Mouse (Mus musculus): ENCODE results near the gene Wdtc1. TPM values are rescaled to one million over a fixed set of nuclear protein-coding genes. Genes with fewer than 3 reads are reported as not detected.
A peak's percentile ranks its signal among the peaks of the same experiment; 100 is the strongest.

Gene Wdtc1
- total and polyA plus RNA-seq, 3 experiments: 61.8 to 96.1 (median 73.6) TPM

DNA sequence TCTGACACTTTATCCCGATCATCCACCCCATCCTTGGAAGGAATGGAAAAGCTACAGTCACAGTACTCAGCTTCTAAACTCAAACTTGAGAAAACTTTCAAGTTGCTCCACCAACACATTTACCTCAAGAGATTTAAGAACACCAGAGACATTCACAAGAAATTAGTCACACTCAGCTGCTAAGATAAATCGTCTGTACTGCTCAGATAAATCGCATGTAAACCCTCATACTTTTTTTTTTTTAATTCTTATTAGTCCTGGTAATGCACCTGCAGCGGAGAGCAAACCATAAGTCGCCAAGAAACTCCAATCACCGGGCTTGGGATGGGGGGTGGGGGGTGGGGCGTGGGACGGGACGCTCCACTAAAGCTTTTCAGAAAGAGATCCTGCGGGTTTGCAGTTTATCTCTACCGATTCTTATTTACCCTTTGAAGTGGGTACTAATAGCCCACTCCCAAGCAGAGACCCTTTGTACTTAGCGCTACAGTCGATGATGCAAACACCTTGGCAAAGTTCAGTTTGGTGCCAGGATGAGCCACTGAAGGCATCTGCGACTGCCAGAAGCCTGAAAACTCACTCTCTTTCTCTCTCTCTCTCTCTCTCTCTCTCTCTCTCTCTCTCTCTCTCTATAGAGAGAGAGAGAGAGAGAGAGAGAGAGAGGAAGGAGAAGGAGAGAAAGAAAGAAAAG, 15.3 kb downstream of the Wdtc1 start:
- H3K4me3 ChIP-seq: peak overlapping the region; percentile 97
- TF ChIP-seq POLR2A (IDR thresholded peaks at IDR 0.05; ENCODE audit: insufficient read depth, low read depth, low read length) (no peak), EP300 (IDR thresholded peaks at IDR 0.05; ENCODE audit: insufficient read depth, low read depth, low read length) (no peak), CTCF (IDR thresholded peaks at IDR 0.05) (no peak)
- H3K27me3 ChIP-seq (ENCODE audit: control insufficient read depth, insufficient read depth, low read length): no peaks in the 10 kb centered on the region
- peaks cover 1% of the 10 kb centered on the region for H3K4me1 ChIP-seq (ENCODE audit: control insufficient read depth, insufficient read depth, low read length)
- 11% methylated on average over 14 of the region's 14 CpGs for WGBS
- peaks cover 3% of the 10 kb centered on the region for H3K79me2 ChIP-seq (replicated peaks; ENCODE audit: control insufficient read depth, insufficient read depth, low read length)
- peak overlapping the region; percentile 91 for H3K27ac ChIP-seq
- no peak for DNase-seq
- intact Hi-C loops (cut with DNase I): loop anchor here (2.0 kb wide), 1 partner anchor 59 kb away; no protein-coding TSS in a partner anchor
- no peaks in the 10 kb centered on the region; the same call in 1 of the 2 replicates for H3K36me3 ChIP-seq (ENCODE audit: control insufficient read depth, insufficient read depth, low read length)
- H3K9ac ChIP-seq (ENCODE audit: low read depth, low read length): no peak overlapping the region; the same call in 1 of the 2 replicates

- no peak overlapping the region for H3K27ac ChIP-seq
- no peak overlapping the region for H3K9ac ChIP-seq (ENCODE audit: low read depth, low read length)
- TF ChIP-seq EP300 (IDR thresholded peaks at IDR 0.05; ENCODE audit: insufficient read depth, low read depth, low read length): no peak
- no peak for TF ChIP-seq CTCF (IDR thresholded peaks at IDR 0.05)
- TF ChIP-seq POLR2A (IDR thresholded peaks at IDR 0.05; ENCODE audit: insufficient read depth, low read depth, low read length): no peak
- 75% methylated on average over 6 of the region's 6 CpGs for WGBS
- no peak for DNase-seq
- peaks cover 5% of the 10 kb centered on the region for H3K79me2 ChIP-seq (replicated peaks; ENCODE audit: control insufficient read depth, insufficient read depth, low read length)
- H3K4me1 ChIP-seq (ENCODE audit: control insufficient read depth, insufficient read depth, low read length): peaks cover 1% of the 10 kb centered on the region; the same call in 1 of the 2 replicates
- H3K4me3 ChIP-seq: no peak overlapping the region
- intact Hi-C loops (cut with DNase I): no loop called here
- H3K27me3 ChIP-seq (ENCODE audit: control insufficient read depth, insufficient read depth, low read length): no peaks in the 10 kb centered on the region
- H3K36me3 ChIP-seq (ENCODE audit: control insufficient read depth, insufficient read depth, low read length): no peaks in the 10 kb centered on the region; the same call in 1 of the 2 replicates
Measured at GRCm38 (mm10) chr4:133333306-133333705, 20.0 kb downstream of the Wdtc1 start.

- no peak overlapping the region for H3K4me3 ChIP-seq
- H3K27ac ChIP-seq: no peak overlapping the region
- 64% methylated on average over 4 of the region's 4 CpGs for WGBS
- H3K36me3 ChIP-seq (ENCODE audit: control insufficient read depth, insufficient read depth, low read length): no peaks in the 10 kb centered on the region
- no peaks in the 10 kb centered on the region for H3K27me3 ChIP-seq (ENCODE audit: control insufficient read depth, insufficient read depth, low read length)
- TF ChIP-seq EP300 (IDR thresholded peaks at IDR 0.05; ENCODE audit: insufficient read depth, low read depth, low read length): no peak
- TF ChIP-seq CTCF (IDR thresholded peaks at IDR 0.05): no peak
- no peak for TF ChIP-seq POLR2A (IDR thresholded peaks at IDR 0.05; ENCODE audit: insufficient read depth, low read depth, low read length)
- H3K79me2 ChIP-seq (replicated peaks; ENCODE audit: control insufficient read depth, insufficient read depth, low read length): peaks cover 5% of the 10 kb centered on the region
- no peak for DNase-seq
- H3K4me1 ChIP-seq (ENCODE audit: control insufficient read depth, insufficient read depth, low read length): peaks cover 3% of the 10 kb centered on the region; the same call in 1 of the 2 replicates
- no peak overlapping the region for H3K9ac ChIP-seq (ENCODE audit: low read depth, low read length)
- intact Hi-C loops (cut with DNase I): no loop called here
Measured at GRCm38 (mm10) chr4:133330296-133330695, 23.0 kb downstream of the Wdtc1 start.

DNA sequence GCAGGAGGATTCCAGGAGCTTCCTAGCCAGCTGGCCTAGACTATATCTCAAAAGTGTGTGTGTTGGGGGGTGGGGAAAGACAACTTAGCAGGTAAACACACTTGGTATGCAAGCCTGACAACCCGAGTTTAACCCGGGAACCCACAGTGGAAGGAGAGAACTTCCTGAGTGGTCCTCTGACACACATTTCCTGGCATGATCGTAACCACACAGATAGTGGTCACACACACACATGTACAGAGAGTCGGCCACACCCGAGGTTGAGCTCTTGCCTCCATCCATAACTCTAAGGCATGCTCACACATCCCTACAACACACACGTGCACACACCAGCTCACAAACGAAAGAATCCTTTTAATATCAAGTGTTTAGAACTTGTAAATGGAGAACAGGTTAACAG, 25.2 kb downstream of the Wdtc1 start:
- no peaks in the 10 kb centered on the region for H3K36me3 ChIP-seq (ENCODE audit: control insufficient read depth, insufficient read depth, low read length)
- no peak overlapping the region for H3K27ac ChIP-seq
- TF ChIP-seq POLR2A (IDR thresholded peaks at IDR 0.05; ENCODE audit: insufficient read depth, low read depth, low read length) (no peak), CTCF (IDR thresholded peaks at IDR 0.05) (no peak)
- no peaks in the 10 kb centered on the region for H3K27me3 ChIP-seq (ENCODE audit: control insufficient read depth, insufficient read depth, low read length)
- DNase-seq: no peak
- WGBS: 51% methylated on average over 7 of the region's 7 CpGs
- H3K9ac ChIP-seq (ENCODE audit: low read depth, low read length): no peak overlapping the region
- no peak overlapping the region for H3K4me3 ChIP-seq
- intact Hi-C loops (cut with DNase I): no loop called here
- 0 out of 2 replicates have a peak, but pooled peaks cover 1% of the 10 kb centered on the region for H3K4me1 ChIP-seq (ENCODE audit: control insufficient read depth, insufficient read depth, low read length)
- H3K79me2 ChIP-seq (replicated peaks; ENCODE audit: control insufficient read depth, insufficient read depth, low read length): peaks cover 2% of the 10 kb centered on the region; the same call in 1 of the 2 replicates

GRCm38 (mm10) chr4:133319667-133320066, 33.6 kb downstream of the Wdtc1 start:
- 91% methylated on average over 3 of the region's 3 CpGs for WGBS
- peaks cover 3% of the 10 kb centered on the region; the same call in 1 of the 2 replicates for H3K4me1 ChIP-seq (ENCODE audit: control insufficient read depth, insufficient read depth, low read length)
- intact Hi-C loops (cut with DNase I): no loop called here

GRCm38 (mm10) chr4:133315991-133316390, 37.3 kb downstream of the Wdtc1 start:
- Histone ChIP-seq H3K36me3 (ENCODE audit: control insufficient read depth, insufficient read depth, low read length) (peaks cover 2% of the 10 kb centered on the region; the same call in 1 of the 2 replicates), H3K4me1 (ENCODE audit: control insufficient read depth, insufficient read depth, low read length) (peaks cover 3% of the 10 kb centered on the region; the same call in 1 of the 2 replicates), H3K27ac (no peak overlapping the region), H3K9ac (ENCODE audit: low read depth, low read length) (no peak overlapping the region), H3K4me3 (no peak overlapping the region), H3K27me3 (ENCODE audit: control insufficient read depth, insufficient read depth, low read length) (no peaks in the 10 kb centered on the region), H3K79me2 (replicated peaks; ENCODE audit: control insufficient read depth, insufficient read depth, low read length) (no peaks in the 10 kb centered on the region)
- WGBS: 85% methylated on average over 5 of the region's 5 CpGs
- TF ChIP-seq POLR2A (IDR thresholded peaks at IDR 0.05; ENCODE audit: insufficient read depth, low read depth, low read length) (no peak), EP300 (IDR thresholded peaks at IDR 0.05; ENCODE audit: insufficient read depth, low read depth, low read length) (no peak), CTCF (IDR thresholded peaks at IDR 0.05) (no peak)
- no peak for DNase-seq
- intact Hi-C loops (cut with DNase I): no loop called here

More at GRCm38 (mm10) chr4:133319667-133320066, 33.6 kb downstream of the Wdtc1 start:
- TF ChIP-seq CTCF (IDR thresholded peaks at IDR 0.05) (no peak), POLR2A (IDR thresholded peaks at IDR 0.05; ENCODE audit: insufficient read depth, low read depth, low read length) (no peak), EP300 (IDR thresholded peaks at IDR 0.05; ENCODE audit: insufficient read depth, low read depth, low read length) (no peak)
- Histone ChIP-seq H3K36me3 (ENCODE audit: control insufficient read depth, insufficient read depth, low read length) (peaks cover 1% of the 10 kb centered on the region; the same call in 1 of the 2 replicates), H3K9ac (ENCODE audit: low read depth, low read length) (no peak overlapping the region), H3K4me3 (no peak overlapping the region), H3K79me2 (replicated peaks; ENCODE audit: control insufficient read depth, insufficient read depth, low read length) (no peaks in the 10 kb centered on the region), H3K27me3 (ENCODE audit: control insufficient read depth, insufficient read depth, low read length) (no peaks in the 10 kb centered on the region), H3K27ac (no peak overlapping the region)
- no peak for DNase-seq

All from heart, adult 2 months (tissue).